Mouse (Mus musculus): ENCODE measurements around the gene Slc1a5. TPM values are rescaled to one million over a fixed set of nuclear protein-coding genes. Genes with fewer than 3 reads are reported as not detected.
A peak's percentile ranks its signal among the peaks of the same experiment; 100 is the strongest.

The Slc1a5 gene
- polyA plus RNA-seq, 1 experiment from 2014 or later = 55.8 TPM

DNA sequence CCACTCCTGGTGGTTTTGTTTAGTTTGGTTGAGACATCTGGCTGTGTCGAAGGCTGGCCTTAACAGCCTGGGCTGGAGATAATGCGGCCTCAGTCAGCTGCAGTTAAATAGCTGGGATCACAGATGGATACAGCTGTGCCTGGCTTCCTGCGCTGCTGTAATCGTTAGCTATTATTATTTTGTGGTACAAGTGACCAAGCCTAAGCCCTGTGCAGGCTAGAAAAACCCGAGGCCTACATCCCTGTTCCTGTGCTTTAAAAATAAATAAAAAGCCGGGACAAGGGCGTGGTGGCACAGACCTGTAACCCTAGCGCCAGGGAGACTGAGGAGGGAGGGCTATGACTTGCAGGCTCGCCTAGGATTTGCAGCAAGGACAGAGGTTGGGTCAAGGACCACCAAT lies 27.5 kb downstream of the Slc1a5 start:
- DNase-seq (ENCODE audit: low spot score) = no peak
- Histone ChIP-seq H3K27me3 (ENCODE audit: insufficient read depth, low read length) (no peaks in the 10 kb centered on the region), H3K27ac (no peak overlapping the region), H3K9ac (ENCODE audit: low read depth, low read length) (no peak overlapping the region), H3K36me3 (ENCODE audit: insufficient read depth, low read length) (peaks cover 14% of the 10 kb centered on the region; the same call in 1 of the 2 replicates), H3K4me3 (replicated peaks; ENCODE audit: low read depth, low read length) (no peak overlapping the region), H3K9me3 (replicated peaks; ENCODE audit: low read length) (no peaks in the 10 kb centered on the region), H3K4me2 (ENCODE audit: low read length) (no peak overlapping the region), H3K4me1 (replicated peaks; ENCODE audit: insufficient read depth, low read length) (peaks cover 10% of the 10 kb centered on the region)
- TF ChIP-seq CTCF (IDR thresholded peaks at IDR 0.05; ENCODE audit: low read depth) = no peak
- 80% methylated on average over 9 of the region's 9 CpGs for WGBS
- no peak for ATAC-seq (replicated peaks; ENCODE audit: low FRiP score, low read depth)

DNA sequence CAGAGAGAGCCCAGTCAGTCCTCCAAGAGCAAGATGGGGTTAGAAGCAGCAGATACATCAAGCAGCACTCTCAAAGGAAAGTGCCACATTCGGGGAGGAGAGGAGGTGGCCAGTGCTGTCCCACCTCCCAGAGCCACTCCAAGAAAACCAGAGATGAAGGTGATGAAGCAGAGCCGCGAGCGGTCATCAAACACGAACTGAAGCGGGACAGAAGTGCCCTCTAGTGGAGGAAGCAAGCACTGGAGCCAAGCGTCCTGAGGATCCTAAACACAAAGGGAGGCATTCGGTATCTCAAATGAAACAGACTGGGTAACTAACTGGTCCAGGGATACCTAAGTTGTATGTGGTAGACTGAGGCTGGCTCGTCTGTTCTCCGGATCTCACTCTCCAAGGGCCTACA lies 28.6 kb downstream of the Slc1a5 start:
- no peak overlapping the region for H3K4me3 ChIP-seq (replicated peaks; ENCODE audit: low read depth, low read length)
- no peaks in the 10 kb centered on the region for H3K27me3 ChIP-seq (ENCODE audit: insufficient read depth, low read length)
- H3K4me1 ChIP-seq (replicated peaks; ENCODE audit: insufficient read depth, low read length) = peaks cover 10% of the 10 kb centered on the region
- no peak overlapping the region for H3K9ac ChIP-seq (ENCODE audit: low read depth, low read length)
- 23% methylated on average over 10 of the region's 10 CpGs for WGBS
- TF ChIP-seq CTCF (IDR thresholded peaks at IDR 0.05; ENCODE audit: low read depth) = peak; percentile 88
- DNase-seq (ENCODE audit: low spot score) = peak; percentile 85
- no peak for ATAC-seq (replicated peaks; ENCODE audit: low FRiP score, low read depth)
- H3K4me2 ChIP-seq (ENCODE audit: low read length) = no peak overlapping the region
- no peak overlapping the region for H3K27ac ChIP-seq
- H3K9me3 ChIP-seq (replicated peaks; ENCODE audit: low read length) = no peaks in the 10 kb centered on the region
- H3K36me3 ChIP-seq (ENCODE audit: insufficient read depth, low read length) = peaks cover 14% of the 10 kb centered on the region; the same call in 1 of the 2 replicates

DNA sequence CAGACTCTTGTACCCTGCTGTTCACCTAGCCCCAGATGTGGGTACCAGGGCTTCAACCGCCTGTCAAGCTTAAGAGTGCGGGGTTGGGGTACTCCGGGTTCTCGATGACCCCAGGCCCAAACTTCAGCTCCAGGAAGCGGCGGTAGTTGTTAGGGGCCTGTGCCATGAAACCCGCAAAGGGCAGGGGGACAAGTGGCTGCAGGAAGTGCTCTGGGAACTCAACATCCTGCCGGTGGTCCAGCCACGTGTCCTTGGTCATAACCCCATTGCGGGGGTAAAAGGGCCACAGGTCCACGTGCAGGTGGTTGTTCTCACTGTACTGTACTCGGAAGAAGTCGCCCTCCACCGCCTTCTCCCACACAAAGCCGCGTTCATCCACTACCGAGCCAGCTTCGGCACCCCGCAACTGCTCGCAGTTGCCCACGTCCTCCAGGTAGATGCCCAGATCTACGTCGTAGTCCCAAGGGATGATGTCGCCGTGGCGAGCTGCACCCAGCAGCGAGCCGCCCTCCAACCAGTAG lies 29.3 kb downstream of the Slc1a5 start:
- ATAC-seq (replicated peaks; ENCODE audit: low FRiP score, low read depth) (no peak), DNase-seq (ENCODE audit: low spot score) (no peak)
- H3K4me2 ChIP-seq (ENCODE audit: low read length) = peak overlapping the region; percentile 74
- H3K36me3 ChIP-seq (ENCODE audit: insufficient read depth, low read length) = peaks cover 14% of the 10 kb centered on the region; the same call in 1 of the 2 replicates
- 53% methylated on average over 28 of the region's 28 CpGs for WGBS
- peaks cover 10% of the 10 kb centered on the region for H3K4me1 ChIP-seq (replicated peaks; ENCODE audit: insufficient read depth, low read length)
- H3K27ac ChIP-seq = no peak overlapping the region
- H3K9ac ChIP-seq (ENCODE audit: low read depth, low read length) = 0 out of 2 replicates have a peak overlapping the region, but pooled peaks have one; percentile 48
- no peak for TF ChIP-seq CTCF (IDR thresholded peaks at IDR 0.05; ENCODE audit: low read depth)
- no peaks in the 10 kb centered on the region for H3K27me3 ChIP-seq (ENCODE audit: insufficient read depth, low read length)
- H3K4me3 ChIP-seq (replicated peaks; ENCODE audit: low read depth, low read length) = peak overlapping the region; percentile 25; the same call in 1 of the 2 replicates
- H3K9me3 ChIP-seq (replicated peaks; ENCODE audit: low read length) = no peaks in the 10 kb centered on the region

DNA sequence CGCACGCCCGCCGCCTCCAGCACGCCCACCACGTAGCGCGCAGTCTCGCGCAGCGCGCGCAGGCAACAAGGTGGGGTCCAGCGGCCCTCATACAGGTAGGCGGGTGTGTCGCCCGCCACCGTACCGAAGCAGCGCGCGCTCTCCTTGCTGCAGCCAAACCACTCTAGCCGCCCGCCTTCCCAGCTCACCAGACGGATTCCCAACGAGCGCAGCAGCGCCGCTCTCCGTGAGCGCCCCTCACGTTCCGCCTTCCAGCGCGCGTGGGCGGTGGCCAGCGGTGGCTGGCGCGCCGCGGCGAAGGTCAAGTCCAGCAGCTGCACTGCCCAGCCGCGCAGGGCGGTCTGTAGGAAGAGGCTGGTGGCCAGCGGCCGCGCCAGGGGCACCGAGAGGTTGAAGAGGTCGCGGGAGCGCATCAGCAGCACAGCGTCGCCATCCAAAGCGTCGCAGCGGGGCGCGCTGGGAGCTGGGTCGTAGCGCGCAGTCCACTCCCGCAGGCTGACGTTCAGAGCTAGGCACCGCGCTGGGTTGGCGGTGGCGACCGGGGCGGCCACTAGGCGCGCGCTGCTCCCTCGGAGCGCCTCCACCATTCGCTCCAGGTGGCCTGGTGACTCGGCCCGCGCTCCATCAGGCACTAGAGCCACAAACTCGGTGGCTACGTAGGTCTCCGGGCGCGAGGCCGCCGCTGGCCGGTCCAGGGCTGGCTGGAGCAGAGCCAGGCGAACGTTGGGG lies 29.9 kb downstream of the Slc1a5 start:
- Histone ChIP-seq H3K9ac (ENCODE audit: low read depth, low read length) (peak overlapping the region; percentile 48; the same call in 1 of the 2 replicates), H3K36me3 (ENCODE audit: insufficient read depth, low read length) (peaks cover 14% of the 10 kb centered on the region; the same call in 1 of the 2 replicates), H3K27ac (no peak overlapping the region), H3K4me2 (ENCODE audit: low read length) (peak overlapping the region; percentile 74), H3K4me3 (replicated peaks; ENCODE audit: low read depth, low read length) (peak overlapping the region; percentile 25), H3K4me1 (replicated peaks; ENCODE audit: insufficient read depth, low read length) (peaks cover 10% of the 10 kb centered on the region), H3K9me3 (replicated peaks; ENCODE audit: low read length) (no peaks in the 10 kb centered on the region), H3K27me3 (ENCODE audit: insufficient read depth, low read length) (no peaks in the 10 kb centered on the region)
- ATAC-seq (replicated peaks; ENCODE audit: low FRiP score, low read depth) (peak; percentile 52; the same call in 1 of the 2 replicates), DNase-seq (ENCODE audit: low spot score) (peak; percentile 64)
- TF ChIP-seq CTCF (IDR thresholded peaks at IDR 0.05; ENCODE audit: low read depth) = peak; percentile 35; the same call in 1 of the 2 replicates
- 10% methylated on average over 89 of the region's 90 CpGs for WGBS

DNA sequence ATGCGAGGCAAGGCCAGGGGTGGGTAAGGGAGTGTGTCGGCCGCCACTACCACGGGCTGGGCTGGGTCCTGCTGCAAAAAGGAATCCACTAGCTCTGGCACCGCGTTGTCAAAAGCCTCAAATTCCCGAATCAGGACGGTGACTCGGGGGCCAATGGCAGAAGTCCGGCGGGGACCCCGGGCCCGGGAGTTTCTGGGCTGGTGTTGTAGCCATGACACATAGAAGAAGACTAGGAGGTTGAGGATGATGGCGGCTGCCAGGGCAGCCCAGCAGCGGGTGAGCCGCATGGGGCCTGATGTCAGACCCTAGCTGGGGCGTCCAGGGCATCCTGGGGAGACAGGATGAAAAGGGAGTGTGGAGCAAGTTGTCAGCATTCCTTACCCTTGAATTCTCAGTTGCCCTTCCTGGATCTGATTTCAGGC lies 30.5 kb downstream of the Slc1a5 start:
- TF ChIP-seq CTCF (IDR thresholded peaks at IDR 0.05; ENCODE audit: low read depth) = no peak
- no peak overlapping the region for H3K9ac ChIP-seq (ENCODE audit: low read depth, low read length)

DNA sequence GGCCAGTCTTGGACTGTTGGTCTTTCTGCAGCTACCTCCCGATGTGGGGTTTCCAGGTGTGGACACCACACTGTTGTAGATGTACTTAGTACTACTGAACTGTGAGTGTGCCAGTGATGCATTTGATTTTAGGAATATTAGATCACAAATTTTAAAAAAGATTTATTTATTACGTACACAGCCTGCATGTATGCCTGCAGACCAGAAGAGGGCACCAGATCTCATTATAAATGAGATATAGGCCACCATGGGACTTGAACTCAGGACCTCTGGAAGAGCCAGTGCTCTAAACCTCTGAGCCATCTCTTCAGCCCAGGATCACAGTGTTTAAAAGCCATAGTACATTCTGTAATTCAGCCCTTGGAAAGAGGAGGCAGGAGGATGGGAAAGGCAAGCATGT lies 31.4 kb downstream of the Slc1a5 start:
- H3K36me3 ChIP-seq (ENCODE audit: insufficient read depth, low read length) = peaks cover 11% of the 10 kb centered on the region; the same call in 1 of the 2 replicates
- DNase-seq (ENCODE audit: low spot score) (peak; percentile 32), ATAC-seq (replicated peaks; ENCODE audit: low FRiP score, low read depth) (no peak)
- no peak overlapping the region for H3K4me3 ChIP-seq (replicated peaks; ENCODE audit: low read depth, low read length)
- TF ChIP-seq CTCF (IDR thresholded peaks at IDR 0.05; ENCODE audit: low read depth) = peak; percentile 59
- 82% methylated on average over 2 of the region's 2 CpGs for WGBS
- no peak overlapping the region for H3K27ac ChIP-seq
- H3K9ac ChIP-seq (ENCODE audit: low read depth, low read length) = no peak overlapping the region
- no peaks in the 10 kb centered on the region for H3K9me3 ChIP-seq (replicated peaks; ENCODE audit: low read length)
- no peak overlapping the region for H3K4me2 ChIP-seq (ENCODE audit: low read length)
- H3K27me3 ChIP-seq (ENCODE audit: insufficient read depth, low read length) = no peaks in the 10 kb centered on the region
- H3K4me1 ChIP-seq (replicated peaks; ENCODE audit: insufficient read depth, low read length) = peaks cover 16% of the 10 kb centered on the region

More for the DNA sequence above, 30.5 kb downstream of the Slc1a5 start:
- peak overlapping the region; percentile 25; the same call in 1 of the 2 replicates for H3K4me3 ChIP-seq (replicated peaks; ENCODE audit: low read depth, low read length)
- H3K4me1 ChIP-seq (replicated peaks; ENCODE audit: insufficient read depth, low read length) = peaks cover 10% of the 10 kb centered on the region
- peak overlapping the region; percentile 74 for H3K4me2 ChIP-seq (ENCODE audit: low read length)
- no peaks in the 10 kb centered on the region for H3K27me3 ChIP-seq (ENCODE audit: insufficient read depth, low read length)
- H3K36me3 ChIP-seq (ENCODE audit: insufficient read depth, low read length) = peaks cover 11% of the 10 kb centered on the region; the same call in 1 of the 2 replicates
- H3K9me3 ChIP-seq (replicated peaks; ENCODE audit: low read length) = no peaks in the 10 kb centered on the region
- DNase-seq (ENCODE audit: low spot score) = no peak
- ATAC-seq (replicated peaks; ENCODE audit: low FRiP score, low read depth) = no peak
- no peak overlapping the region for H3K27ac ChIP-seq
- WGBS = 27% methylated on average over 17 of the region's 17 CpGs

All from kidney, postnatal 0 days (tissue).